Mouse (Mus musculus) neural tube, embryonic 11.5 days (tissue): ENCODE results near the gene Gm10142. TPM values are rescaled to one million over a fixed set of nuclear protein-coding genes. Genes with fewer than 3 reads are reported as not detected.
"Not testable (repeated sequence)": the region's sequence is repeated elsewhere in the genome, so short reads cannot be mapped to it uniquely, and the experiment has no call there.

ENCODE experiments used
- ATAC-seq: fragments of 200-750 bp; cut with Nextera tagmentation; 2 replicates; pipeline ENCODE4 v1.8.0; 2017; ENCODE audit warnings: moderate number of reproducible peaks, mild to moderate bottlenecking, moderate TSS enrichment, moderate library complexity; ENCODE audit not compliant: insufficient read depth, low FRiP score, low TSS enrichment
- DNase-seq: peaks from one replicate; pipeline ENCODE4 v3.0.0-alpha.2; 2015; ENCODE audit warnings: low spot score
- H3K27ac ChIP-seq: fragments of 300-500 bp; sonication (generic); 2 replicates; pipeline ENCODE4 v1.5.1; 2014; ENCODE audit warnings: low read depth, mild to moderate bottlenecking, low read length
- H3K27me3 ChIP-seq: fragments of 300-500 bp; sonication (generic); 2 replicates; pipeline ENCODE4 v1.6.1; 2014; ENCODE audit warnings: mild to moderate bottlenecking, low read length, mixed read lengths; ENCODE audit not compliant: control insufficient read depth, insufficient read depth
- H3K36me3 ChIP-seq: fragments of 300-500 bp; sonication (generic); 2 replicates; pipeline ENCODE4 v1.6.1; 2014; ENCODE audit warnings: mild to moderate bottlenecking, low read length, moderate library complexity, mixed read lengths; ENCODE audit not compliant: control insufficient read depth, insufficient read depth
- H3K4me1 ChIP-seq: fragments of 300-500 bp; sonication (generic); 2 replicates; pipeline ENCODE4 v1.6.1; 2014; ENCODE audit warnings: low read length, mixed read lengths; ENCODE audit not compliant: control insufficient read depth, insufficient read depth
- H3K4me2 ChIP-seq: fragments of 300-500 bp; sonication (generic); 2 replicates; pipeline ENCODE4 v1.6.1; 2014; ENCODE audit warnings: low read depth, mild to moderate bottlenecking, moderate library complexity
- H3K4me3 ChIP-seq: fragments of 300-500 bp; sonication (generic); 2 replicates; pipeline ENCODE4 v1.5.1; 2014; ENCODE audit warnings: low read depth, low read length
- H3K9ac ChIP-seq: fragments of 300-500 bp; sonication (generic); 2 replicates; pipeline ENCODE4 v1.6.1; 2014; ENCODE audit warnings: mild to moderate bottlenecking, low read length
- H3K9me3 ChIP-seq: fragments of 300-500 bp; sonication (generic); 2 replicates; pipeline ENCODE4 v1.6.1; 2016; ENCODE audit warnings: low read length; ENCODE audit not compliant: control insufficient read depth
- WGBS: fragments of 180-500 bp; shearing (Covaris S2); extraction: QIAGEN DNeasy Blood & Tissue Kit; methylation state at CpG from one replicate; pipeline ENCODE4 v1.1.7; 2014; 5-methylcytosine and 5-hydroxymethylcytosine counted together
- polyA plus RNA-seq: library from polyadenylated mRNA; unstranded; fragments of >200 nt; fragmentation: Nextera tagmentation; extraction: Ambion mirVana; gene quantifications from 2 replicates; pipeline ENCODE4 v1.2.1, GENCODE M21; 2014

The Gm10142 gene
- polyA plus RNA-seq, 1 experiment from 2014 or later: not detected

GRCm38 (mm10) chr10:77685895-77686664 lies 29.5 kb upstream of the Gm10142 start, which contains the start of gene Tspear:
Gene Tspear, plus strand, starts transcription at chr10:77686569.
- Histone ChIP-seq H3K36me3 (no peaks in the 10 kb centered on the region), H3K9ac (no peak within 1 kb of the TSS), H3K27me3 (peaks cover 19% of the 10 kb centered on the region), H3K9me3 (no peaks in the 10 kb centered on the region), H3K4me3 (no peak within 1 kb of the TSS), H3K27ac (no peak within 1 kb of the TSS), H3K4me1 (peaks cover 3% of the 10 kb centered on the region; the same call in 1 of the 2 replicates), H3K4me2 (no peak within 1 kb of the TSS)
- 6% methylated on average over 22 of the region's 22 CpGs for WGBS
- ATAC-seq: no peak
- no peak for DNase-seq

DNA sequence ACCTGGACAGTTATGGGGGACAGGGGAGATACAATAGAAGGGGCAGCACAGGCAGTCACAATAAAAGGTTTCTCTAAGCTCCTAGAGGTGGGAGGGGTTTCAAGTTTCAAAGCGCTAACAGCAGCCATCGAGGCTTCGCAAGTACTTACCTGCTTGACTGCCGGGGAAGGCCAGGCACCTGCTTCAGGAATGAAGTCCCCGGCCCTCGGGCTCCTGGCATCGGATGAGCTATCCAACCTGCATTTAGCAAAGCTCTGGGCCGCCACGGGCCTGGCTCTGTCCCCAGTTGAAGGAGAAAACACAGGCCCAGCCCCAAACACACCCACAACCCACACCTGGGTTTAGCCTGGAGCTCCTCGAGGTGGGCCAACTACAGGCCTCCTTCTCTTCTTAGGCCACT lies 28.6 kb upstream of the Gm10142 start:
- no peak overlapping the region for H3K4me2 ChIP-seq
- ATAC-seq (no peak), DNase-seq (no peak)
- WGBS: 20% methylated on average over 10 of the region's 10 CpGs
- H3K4me3 ChIP-seq: no peak overlapping the region
- H3K27ac ChIP-seq: no peak overlapping the region
- H3K36me3 ChIP-seq: no peaks in the 10 kb centered on the region
- H3K9ac ChIP-seq: no peak overlapping the region
- no peaks in the 10 kb centered on the region for H3K9me3 ChIP-seq
- peaks cover 19% of the 10 kb centered on the region for H3K27me3 ChIP-seq
- peaks cover 3% of the 10 kb centered on the region; the same call in 1 of the 2 replicates for H3K4me1 ChIP-seq

DNA sequence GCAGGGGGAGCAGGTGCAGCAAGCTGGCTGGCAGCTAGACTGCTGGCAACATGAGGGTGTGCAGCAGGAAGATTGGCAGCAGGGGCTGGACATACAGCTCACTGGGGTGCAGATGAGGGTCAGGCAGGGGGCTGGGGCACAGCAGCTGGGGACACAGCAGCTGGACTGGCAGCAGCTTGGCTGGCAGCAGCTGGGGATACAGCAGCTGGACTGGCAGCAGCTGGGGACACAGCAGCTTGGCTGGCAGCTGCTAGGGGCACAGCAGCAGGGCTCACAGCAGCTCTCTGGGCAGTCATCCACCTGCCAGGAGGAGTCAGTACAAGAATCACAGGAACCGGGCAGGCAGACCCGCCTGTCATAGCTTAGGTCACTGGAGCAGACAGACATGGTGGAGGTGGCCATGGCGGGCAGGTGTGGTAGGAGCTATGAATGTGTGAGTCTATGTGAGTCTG lies 25.2 kb upstream of the Gm10142 start, which contains the start of gene Gm19402:
Gm19402 (minus strand) TSS at position 402 of the 452 bp plus-strand sequence.
- H3K4me1 ChIP-seq, ATAC-seq, DNase-seq, H3K4me3 ChIP-seq, H3K36me3 ChIP-seq, H3K9ac ChIP-seq, H3K27ac ChIP-seq, H3K9me3 ChIP-seq, H3K4me2 ChIP-seq: not testable (repeated sequence)
- WGBS: 75% methylated on average over 3 of the region's 3 CpGs
- peaks cover 19% of the 10 kb centered on the region for H3K27me3 ChIP-seq

DNA sequence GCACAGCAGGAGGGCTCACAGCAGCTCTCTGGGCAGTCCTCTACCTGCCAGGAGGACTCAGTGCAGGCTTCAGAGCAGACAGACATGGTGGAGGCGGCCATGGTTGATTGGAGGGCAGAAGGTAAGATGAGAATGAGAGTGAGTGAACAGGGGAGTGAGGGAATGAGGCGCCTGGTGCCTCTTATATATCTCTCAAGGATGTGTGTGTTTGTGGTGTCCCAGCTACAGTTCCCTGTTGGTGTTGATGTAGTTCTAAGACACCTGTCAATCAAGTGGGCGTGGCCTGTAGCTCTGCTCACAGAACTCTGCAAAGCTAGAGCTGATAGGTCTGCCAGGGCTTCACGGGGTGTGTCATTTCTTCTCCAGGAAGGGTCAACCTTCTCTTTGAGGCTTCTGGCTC lies 18.5 kb upstream of the Gm10142 start, which contains the start of gene Gm9508:
Gm9508 (minus strand) TSS at position 101 of the 400 bp plus-strand sequence.
- Histone ChIP-seq H3K36me3 (no peaks in the 10 kb centered on the region), H3K9ac (no peak within 1 kb of the TSS), H3K9me3 (peaks cover 3% of the 10 kb centered on the region; the same call in 1 of the 2 replicates), H3K27me3 (no peaks in the 10 kb centered on the region), H3K4me3 (no peak within 1 kb of the TSS), H3K27ac (no peak within 1 kb of the TSS), H3K4me1 (no peaks in the 10 kb centered on the region), H3K4me2 (no peak within 1 kb of the TSS)
- DNase-seq: no peak
- no peak for ATAC-seq
- 54% methylated on average over 4 of the region's 4 CpGs for WGBS

GRCm38 (mm10) chr10:77706326-77706725 lies 9.3 kb upstream of the Gm10142 start, which contains the start of gene Gm10272:
Gene Gm10272, plus strand, starts transcription at chr10:77706626.
- no peak for DNase-seq
- WGBS: 93% methylated on average over 1 of the region's 1 CpGs

DNA sequence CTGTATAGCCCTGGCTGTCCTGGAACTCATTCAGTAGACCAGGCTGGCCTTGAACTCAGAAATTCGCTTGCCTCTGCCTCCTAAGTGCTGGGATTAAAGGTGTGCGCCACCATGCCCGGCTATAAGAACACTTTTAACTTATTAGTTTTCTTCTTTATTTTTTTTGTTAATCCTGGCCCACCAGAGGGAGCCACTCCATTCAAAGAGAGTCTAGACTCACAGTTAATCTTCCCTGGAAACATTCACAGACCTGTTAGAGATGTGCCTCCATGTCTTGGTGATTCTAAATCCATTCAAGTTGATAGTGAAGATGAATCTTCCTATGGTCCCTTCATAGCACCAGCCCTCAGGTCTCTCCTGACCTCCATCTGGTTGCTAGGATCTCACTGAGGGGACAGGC lies 5.8 kb upstream of the Gm10142 start:
- H3K27me3 ChIP-seq: no peaks in the 10 kb centered on the region
- no peak overlapping the region for H3K27ac ChIP-seq
- no peaks in the 10 kb centered on the region for H3K36me3 ChIP-seq
- no peak overlapping the region for H3K9ac ChIP-seq
- no peak overlapping the region for H3K4me2 ChIP-seq
- WGBS: 84% methylated on average over 3 of the region's 3 CpGs
- no peak overlapping the region for H3K4me3 ChIP-seq
- DNase-seq (no peak), ATAC-seq (no peak)
- H3K4me1 ChIP-seq: no peaks in the 10 kb centered on the region
- no peaks in the 10 kb centered on the region for H3K9me3 ChIP-seq

More at GRCm38 (mm10) chr10:77706326-77706725, 9.3 kb upstream of the Gm10142 start, which contains the start of gene Gm10272:
- Histone ChIP-seq H3K9me3 (no peaks in the 10 kb centered on the region), H3K36me3 (no peaks in the 10 kb centered on the region), H3K4me2 (no peak within 1 kb of the TSS), H3K9ac (no peak within 1 kb of the TSS), H3K4me1 (no peaks in the 10 kb centered on the region), H3K27ac (no peak within 1 kb of the TSS), H3K4me3 (no peak within 1 kb of the TSS), H3K27me3 (no peaks in the 10 kb centered on the region)
- ATAC-seq: no peak

GRCm38 (mm10) chr10:77711157-77711556 lies 4.5 kb upstream of the Gm10142 start, which contains the start of gene Gm10024:
Gene Gm10024, plus strand, starts transcription at chr10:77711457.
- H3K36me3 ChIP-seq, H3K9me3 ChIP-seq, ATAC-seq, DNase-seq, H3K27me3 ChIP-seq, H3K4me2 ChIP-seq, H3K27ac ChIP-seq, H3K9ac ChIP-seq, H3K4me1 ChIP-seq, H3K4me3 ChIP-seq: not testable (repeated sequence)

DNA sequence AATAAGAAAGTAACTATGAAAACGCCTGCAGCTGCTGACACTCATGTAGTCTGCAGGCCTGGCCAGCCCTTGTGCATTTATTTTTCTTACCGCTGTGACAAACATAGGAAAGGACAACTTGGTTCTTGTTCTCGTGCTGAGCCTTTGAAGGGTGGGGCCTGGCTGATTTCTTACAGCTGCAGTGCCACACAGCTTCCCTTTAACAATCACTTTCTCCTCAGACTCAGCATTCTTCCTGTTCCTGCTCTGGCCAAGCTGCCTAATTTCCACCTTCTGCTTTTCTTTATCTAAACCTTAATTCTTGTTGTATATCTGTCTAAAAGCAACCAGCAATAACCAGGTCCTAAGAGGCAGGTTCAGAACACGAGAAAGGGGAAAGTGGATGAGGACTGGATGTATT lies 1.9 kb upstream of the Gm10142 start:
- no peaks in the 10 kb centered on the region for H3K27me3 ChIP-seq
- DNase-seq (no peak), ATAC-seq (no peak)
- no peak overlapping the region for H3K9ac ChIP-seq
- WGBS: 73% methylated on average over 4 of the region's 4 CpGs
- H3K9me3 ChIP-seq: no peaks in the 10 kb centered on the region
- no peak overlapping the region for H3K4me3 ChIP-seq
- H3K27ac ChIP-seq: no peak overlapping the region
- H3K36me3 ChIP-seq: no peaks in the 10 kb centered on the region
- H3K4me2 ChIP-seq: no peak overlapping the region
- H3K4me1 ChIP-seq: no peaks in the 10 kb centered on the region

DNA sequence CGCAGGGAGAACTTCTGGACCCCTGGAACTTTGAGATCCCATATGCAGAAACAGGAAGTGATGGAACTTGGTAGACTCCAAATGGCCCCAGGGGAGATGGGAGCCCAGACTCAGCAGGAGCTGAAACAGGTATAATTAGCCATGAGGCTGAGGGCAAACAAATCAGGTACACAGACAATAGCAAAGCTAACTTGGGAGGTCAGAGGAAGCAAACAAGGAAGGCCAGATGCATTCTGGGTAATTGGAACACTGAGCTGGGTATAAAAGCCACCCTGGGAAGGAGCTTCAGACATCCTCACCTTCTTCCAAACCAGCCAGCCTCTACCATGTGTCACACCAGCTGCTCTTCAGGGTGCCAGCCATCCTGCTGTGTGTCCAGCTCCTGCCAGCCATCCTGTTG lies 4.7 kb downstream of the Gm10142 start, which contains the start of gene Krtap12-1:
Krtap12-1 (plus strand) TSS at position 301 of the 400 bp plus-strand sequence.
- 97% methylated on average over 1 of the region's 1 CpGs for WGBS
- H3K4me2 ChIP-seq, H3K9ac ChIP-seq, H3K36me3 ChIP-seq, H3K9me3 ChIP-seq, H3K27ac ChIP-seq, H3K4me1 ChIP-seq, H3K4me3 ChIP-seq, H3K27me3 ChIP-seq, DNase-seq, ATAC-seq: not testable (repeated sequence)
